Mouse (Mus musculus): ENCODE results near the gene Cdkn2b. TPM values are rescaled to one million over a fixed set of nuclear protein-coding genes. Genes with fewer than 3 reads are reported as not detected.
A peak's percentile ranks its signal among the peaks of the same experiment; 100 is the strongest.

Cdkn2b gene
- polyA plus RNA-seq, 1 experiment = 8.3 TPM

DNA sequence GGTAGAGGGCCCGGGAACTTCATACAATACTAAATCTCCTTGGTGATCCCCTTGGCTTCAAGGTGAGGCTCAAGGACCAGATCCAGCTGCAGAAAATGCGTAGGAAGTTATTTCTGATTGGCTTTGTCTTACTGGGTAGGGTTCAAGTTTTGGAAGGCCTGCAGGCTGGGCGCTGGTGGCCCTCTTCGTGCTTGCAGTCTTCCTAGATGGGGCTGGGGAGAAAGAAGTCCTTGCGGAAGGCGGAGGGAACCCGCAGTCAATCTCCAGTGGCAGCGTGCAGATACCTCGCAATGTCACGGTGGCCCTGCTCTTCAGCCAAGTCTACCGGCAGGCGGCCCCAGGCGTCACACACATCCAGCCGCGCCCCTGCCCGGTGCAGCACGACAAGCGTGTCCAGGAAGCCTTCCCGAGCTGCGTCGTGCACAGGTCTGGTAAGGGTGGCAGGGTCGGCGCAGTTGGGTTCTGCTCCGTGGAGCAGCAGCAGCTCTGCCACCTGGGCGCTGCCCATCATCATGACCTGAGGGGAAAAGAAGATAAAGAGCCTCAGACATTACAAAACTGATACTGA, 4.0 kb downstream of the Cdkn2b start:
- H3K4me1 ChIP-seq (ENCODE audit: control insufficient read depth, insufficient read depth, low read length) = no peaks in the 10 kb centered on the region
- H3K27me3 ChIP-seq (ENCODE audit: control insufficient read depth, insufficient read depth, low read length, poor library complexity, severe bottlenecking) = peaks cover 11% of the 10 kb centered on the region
- no peak overlapping the region for H3K27ac ChIP-seq (ENCODE audit: insufficient read depth, low read length)
- no peak for TF ChIP-seq POLR2A (IDR thresholded peaks at IDR 0.05; ENCODE audit: insufficient read depth, low read length)
- TF ChIP-seq EP300 (IDR thresholded peaks at IDR 0.05; ENCODE audit: insufficient read depth, low read depth, low read length) = no peak
- TF ChIP-seq CTCF (IDR thresholded peaks at IDR 0.05; ENCODE audit: low read depth, low read length) = no peak
- H3K9ac ChIP-seq (ENCODE audit: low read depth, poor library complexity, severe bottlenecking) = no peak overlapping the region
- no peaks in the 10 kb centered on the region for H3K36me3 ChIP-seq (ENCODE audit: control insufficient read depth, insufficient read depth, low read length, poor library complexity, severe bottlenecking)
- no peaks in the 10 kb centered on the region for H3K9me3 ChIP-seq (replicated peaks; ENCODE audit: control insufficient read depth, insufficient read depth, low read length, poor library complexity, severe bottlenecking)
- H3K4me3 ChIP-seq (ENCODE audit: low read depth, low read length) = no peak overlapping the region

DNA sequence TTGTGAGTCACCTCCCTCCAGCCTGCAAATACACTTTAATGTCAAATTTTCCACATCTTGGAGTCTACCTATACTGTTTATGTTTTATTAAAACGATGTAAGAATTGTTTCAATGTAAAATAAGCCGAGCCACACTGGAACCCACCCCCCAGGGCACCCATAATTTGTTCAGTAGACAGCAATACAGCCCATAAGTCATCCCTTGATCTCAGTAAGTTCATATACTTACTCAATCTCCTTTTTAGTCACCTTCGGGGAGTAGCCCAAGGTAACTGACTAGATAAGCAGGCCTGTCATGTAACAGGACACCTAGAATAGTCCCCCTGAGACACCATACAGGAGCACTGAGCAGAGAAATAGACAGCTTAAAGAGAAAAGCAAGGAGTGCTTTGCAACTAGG, 5.1 kb downstream of the Cdkn2b start:
- H3K27me3 ChIP-seq (ENCODE audit: control insufficient read depth, insufficient read depth, low read length, poor library complexity, severe bottlenecking) = peaks cover 11% of the 10 kb centered on the region
- H3K9me3 ChIP-seq (replicated peaks; ENCODE audit: control insufficient read depth, insufficient read depth, low read length, poor library complexity, severe bottlenecking) = no peaks in the 10 kb centered on the region
- no peak overlapping the region for H3K4me3 ChIP-seq (ENCODE audit: low read depth, low read length)
- no peak overlapping the region for H3K9ac ChIP-seq (ENCODE audit: low read depth, poor library complexity, severe bottlenecking)
- no peaks in the 10 kb centered on the region for H3K4me1 ChIP-seq (ENCODE audit: control insufficient read depth, insufficient read depth, low read length)
- no peak overlapping the region for H3K27ac ChIP-seq (ENCODE audit: insufficient read depth, low read length)
- H3K36me3 ChIP-seq (ENCODE audit: control insufficient read depth, insufficient read depth, low read length, poor library complexity, severe bottlenecking) = no peaks in the 10 kb centered on the region
- TF ChIP-seq POLR2A (IDR thresholded peaks at IDR 0.05; ENCODE audit: insufficient read depth, low read length) (no peak), EP300 (IDR thresholded peaks at IDR 0.05; ENCODE audit: insufficient read depth, low read depth, low read length) (no peak), CTCF (IDR thresholded peaks at IDR 0.05; ENCODE audit: low read depth, low read length) (no peak)

DNA sequence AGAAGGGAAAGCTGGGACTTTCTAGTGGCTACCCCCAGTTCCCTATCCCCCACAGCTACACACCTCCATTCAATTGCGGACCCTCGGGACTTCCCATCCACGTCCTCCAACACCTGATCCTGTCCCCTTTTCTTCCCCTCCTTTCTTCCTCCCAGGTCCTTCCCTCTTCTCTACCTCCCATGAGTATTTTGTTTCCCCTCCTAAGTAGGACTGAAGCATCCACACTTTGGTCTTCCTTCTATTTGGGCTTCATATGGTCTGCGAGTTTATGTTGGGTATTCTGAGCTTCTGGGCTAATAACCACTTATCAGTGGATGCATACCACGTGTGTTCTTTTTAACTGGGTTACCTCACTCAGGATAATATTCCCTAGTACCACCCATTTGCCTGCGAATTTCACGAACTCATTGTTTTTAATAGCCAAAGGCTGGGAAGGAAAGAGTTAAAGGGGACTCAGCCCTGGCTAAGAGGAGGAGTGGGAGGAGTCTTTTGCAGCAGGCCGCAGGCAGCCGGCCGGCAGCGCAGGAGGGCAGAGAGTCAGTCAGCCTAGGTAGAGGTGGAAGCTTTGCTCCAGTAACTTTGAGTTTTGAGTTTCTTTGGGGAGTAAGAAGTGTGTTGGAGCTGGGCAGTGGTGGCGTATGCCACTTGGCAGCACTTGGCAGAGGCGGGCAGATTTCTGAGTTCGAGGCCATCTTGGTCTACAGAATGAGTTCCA, 7.4 kb downstream of the Cdkn2b start:
- Histone ChIP-seq H3K36me3 (ENCODE audit: control insufficient read depth, insufficient read depth, low read length, poor library complexity, severe bottlenecking) (no peaks in the 10 kb centered on the region), H3K27me3 (ENCODE audit: control insufficient read depth, insufficient read depth, low read length, poor library complexity, severe bottlenecking) (peaks cover 7% of the 10 kb centered on the region), H3K4me1 (ENCODE audit: control insufficient read depth, insufficient read depth, low read length) (no peaks in the 10 kb centered on the region), H3K9me3 (replicated peaks; ENCODE audit: control insufficient read depth, insufficient read depth, low read length, poor library complexity, severe bottlenecking) (no peaks in the 10 kb centered on the region), H3K27ac (ENCODE audit: insufficient read depth, low read length) (no peak overlapping the region), H3K9ac (ENCODE audit: low read depth, poor library complexity, severe bottlenecking) (no peak overlapping the region), H3K4me3 (ENCODE audit: low read depth, low read length) (peak overlapping the region; percentile 64)
- TF ChIP-seq EP300 (IDR thresholded peaks at IDR 0.05; ENCODE audit: insufficient read depth, low read depth, low read length) (0 out of 2 replicates have a peak, but pooled peaks have one; percentile 20), POLR2A (IDR thresholded peaks at IDR 0.05; ENCODE audit: insufficient read depth, low read length) (no peak), CTCF (IDR thresholded peaks at IDR 0.05; ENCODE audit: low read depth, low read length) (no peak)

DNA sequence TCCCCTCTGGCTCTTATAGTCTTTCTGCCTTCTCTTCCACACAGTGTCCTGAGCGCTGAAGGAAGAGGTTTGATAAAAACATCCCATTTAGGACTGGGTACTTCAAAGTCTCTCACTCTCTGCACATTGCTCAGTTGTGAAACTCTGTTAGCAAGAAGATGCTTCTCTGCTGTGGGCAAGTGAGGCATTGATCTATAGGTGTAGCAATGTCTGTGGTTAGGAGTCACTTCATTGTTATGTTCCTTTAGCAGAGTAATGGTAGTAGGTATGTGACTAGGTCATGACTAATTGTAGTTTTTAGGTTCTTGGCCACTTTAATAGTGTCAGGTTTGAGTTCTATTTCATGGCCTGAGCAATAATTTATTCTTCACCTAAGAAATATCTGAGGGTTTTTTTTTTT, 8.7 kb downstream of the Cdkn2b start:
- H3K27ac ChIP-seq (ENCODE audit: insufficient read depth, low read length) = no peak overlapping the region
- H3K4me3 ChIP-seq (ENCODE audit: low read depth, low read length) = no peak overlapping the region
- H3K36me3 ChIP-seq (ENCODE audit: control insufficient read depth, insufficient read depth, low read length, poor library complexity, severe bottlenecking) = no peaks in the 10 kb centered on the region; the same call in 1 of the 2 replicates
- no peak overlapping the region for H3K9ac ChIP-seq (ENCODE audit: low read depth, poor library complexity, severe bottlenecking)
- H3K27me3 ChIP-seq (ENCODE audit: control insufficient read depth, insufficient read depth, low read length, poor library complexity, severe bottlenecking) = peaks cover 6% of the 10 kb centered on the region
- H3K4me1 ChIP-seq (ENCODE audit: control insufficient read depth, insufficient read depth, low read length) = no peaks in the 10 kb centered on the region
- no peaks in the 10 kb centered on the region for H3K9me3 ChIP-seq (replicated peaks; ENCODE audit: control insufficient read depth, insufficient read depth, low read length, poor library complexity, severe bottlenecking)
- TF ChIP-seq CTCF (IDR thresholded peaks at IDR 0.05; ENCODE audit: low read depth, low read length) (no peak), EP300 (IDR thresholded peaks at IDR 0.05; ENCODE audit: insufficient read depth, low read depth, low read length) (no peak), POLR2A (IDR thresholded peaks at IDR 0.05; ENCODE audit: insufficient read depth, low read length) (no peak)

DNA sequence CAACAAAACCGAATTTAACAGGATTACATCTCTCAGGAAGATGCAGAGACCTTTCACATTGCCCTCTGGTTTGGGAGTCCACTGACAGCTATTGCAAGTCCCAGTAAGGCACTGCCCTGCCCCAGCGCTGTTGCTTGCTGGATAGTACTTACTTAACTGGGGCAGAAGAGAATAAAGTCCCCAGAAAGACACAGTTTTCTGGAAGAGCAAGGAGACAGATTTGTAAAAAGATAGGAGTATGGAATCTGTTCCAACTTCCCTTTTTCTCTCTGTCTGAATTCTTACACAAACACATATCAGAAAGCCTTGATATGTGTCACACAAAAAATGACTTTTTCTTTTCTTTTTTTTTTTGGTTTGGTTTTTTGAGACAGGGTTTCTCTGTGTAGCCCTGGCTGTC, 11.1 kb downstream of the Cdkn2b start:
- Histone ChIP-seq H3K9me3 (replicated peaks; ENCODE audit: control insufficient read depth, insufficient read depth, low read length, poor library complexity, severe bottlenecking) (no peaks in the 10 kb centered on the region), H3K4me1 (ENCODE audit: control insufficient read depth, insufficient read depth, low read length) (no peaks in the 10 kb centered on the region), H3K4me3 (ENCODE audit: low read depth, low read length) (no peak overlapping the region), H3K9ac (ENCODE audit: low read depth, poor library complexity, severe bottlenecking) (no peak overlapping the region), H3K27me3 (ENCODE audit: control insufficient read depth, insufficient read depth, low read length, poor library complexity, severe bottlenecking) (peaks cover 5% of the 10 kb centered on the region), H3K36me3 (ENCODE audit: control insufficient read depth, insufficient read depth, low read length, poor library complexity, severe bottlenecking) (no peaks in the 10 kb centered on the region; the same call in 1 of the 2 replicates), H3K27ac (ENCODE audit: insufficient read depth, low read length) (no peak overlapping the region)
- TF ChIP-seq CTCF (IDR thresholded peaks at IDR 0.05; ENCODE audit: low read depth, low read length) (no peak), EP300 (IDR thresholded peaks at IDR 0.05; ENCODE audit: insufficient read depth, low read depth, low read length) (no peak), POLR2A (IDR thresholded peaks at IDR 0.05; ENCODE audit: insufficient read depth, low read length) (no peak)

Measured in ES-Bruce4 (cell line).